In genomic region chr16:4978275-4979051, GRCm38 (mm10) we compare ENCODE assay signal across 13 mouse cellular contexts. TPM values are rescaled to one million over a fixed set of nuclear protein-coding genes. Genes with fewer than 3 reads are reported as not detected.
DNase-seq lines count a peak whose midpoint lies in the region; ATAC-seq and TF ChIP-seq lines count a peak whose summit lies in the region.
"Had no signal": no experiment of that assay in that cellular context is flagged by ENCODE, and none has a peak within 500 bp of the region (broad histone marks: within the 10 kb centered on the region; RNA-seq: fewer than 3 reads in every experiment).

No protein-coding gene starts in this region.

- TF ChIP-seq CTCF in forebrain, postnatal 0 days (IDR thresholded peaks at IDR 0.05; ENCODE audit: low read depth) = no peak

- H3K4me1 ChIP-seq in forebrain, postnatal 0 days (ENCODE audit: insufficient read depth) = no peaks in the 10 kb centered on the region
- H3K4me1 ChIP-seq: hindbrain, embryonic 10.5 days; limb, embryonic 13.5 days had no signal

- H3K27ac ChIP-seq in forebrain, postnatal 0 days (ENCODE audit: low read depth, low read length) = no peak overlapping the region
- H3K27ac ChIP-seq: hindbrain, embryonic 10.5 days; limb, embryonic 13.5 days had no signal

- DNase-seq in left cerebral cortex, adult 18-20 months (ENCODE audit: low spot score in 2 of 2) = peak; percentile 32 to 51
- DNase-seq in left cerebral cortex, postnatal 4 days = no peak
- DNase-seq in fibroblast of lung, adult 2 months (ENCODE audit: low read depth) = peak; percentile 24
- DNase-seq in kidney, postnatal 4 days = peak; percentile 14 to 44
- no peak for DNase-seq in spleen, postnatal 14 days (ENCODE audit: low spot score in 2 of 2)
- DNase-seq in forebrain, postnatal 0 days = no peak
- DNase-seq in retina, postnatal 1 day = no peak
- DNase-seq: thymus, adult 18-20 months had no signal

- no peaks in the 10 kb centered on the region for H3K36me3 ChIP-seq in forebrain, postnatal 0 days (ENCODE audit: insufficient read depth)
- H3K36me3 ChIP-seq: hindbrain, embryonic 10.5 days; limb, embryonic 13.5 days had no signal

- no peak overlapping the region for H3K4me3 ChIP-seq in forebrain, postnatal 0 days (ENCODE audit: low read depth, low read length)
- H3K4me3 ChIP-seq: erythroblast, embryonic 14.5 days; hindbrain, embryonic 10.5 days; limb, embryonic 13.5 days had no signal

- WGBS in forebrain, postnatal 0 days = 63% methylated on average over 5 of the region's 5 CpGs

- H3K4me2 ChIP-seq in forebrain, postnatal 0 days (ENCODE audit: low read depth) = no peak overlapping the region
- H3K4me2 ChIP-seq: limb, embryonic 13.5 days had no signal

- peak; percentile 73 for ATAC-seq in megakaryocyte progenitor cell, adult 5-6 weeks (replicated peaks; ENCODE audit: poor library complexity)
- no peak for ATAC-seq in forebrain, postnatal 0 days

- H3K9ac ChIP-seq in forebrain, postnatal 0 days = no peak overlapping the region

- intact Hi-C loops in left cerebral cortex, postnatal 4 days (cut with DNase I) = loop anchor here (10.0 kb wide), 1 partner anchor 166 kb away; the partner anchor contains the start of gene Sec14l5

- no peaks in the 10 kb centered on the region for H3K27me3 ChIP-seq in forebrain, postnatal 0 days (ENCODE audit: insufficient read depth, low read length)
- H3K27me3 ChIP-seq: limb, embryonic 13.5 days had no signal

- H3K9me3 ChIP-seq in forebrain, postnatal 0 days (ENCODE audit: low read length) = no peaks in the 10 kb centered on the region
- H3K9me3 ChIP-seq: hindbrain, embryonic 10.5 days; limb, embryonic 13.5 days had no signal

RNA-seq across cellular contexts. Expression of gene Anks3, which starts 14.5 kb away (rescaled TPM):
- total RNA-seq in left cerebral cortex, adult 18-20 months (2021) = 10 to 100 TPM; 57.7 to 64.0 TPM
- total RNA-seq in left cerebral cortex, postnatal 4 days (2021) = 10 to 100 TPM; 60.2 to 63.0 TPM
- 16.2 and 18.5 TPM in 2 replicates for total RNA-seq in megakaryocyte progenitor cell, adult 5-6 weeks (2015)
- 18.2 and 24.9 TPM in 2 replicates for total RNA-seq in megakaryocyte progenitor cell, adult 5-6 weeks (2017)
- 55.6 and 58.6 TPM in 2 replicates for total RNA-seq in forebrain, postnatal 0 days (2014; rRNA removed)
- polyA plus RNA-seq in forebrain, postnatal 0 days (2015; fragmentation: Nextera tagmentation; extraction: Ambion mirVana) = 34.8 and 37.6 TPM in 2 replicates

RNA-seq across cellular contexts. Expression of gene Sept12, which starts 19.2 kb away (rescaled TPM):
- total RNA-seq in left cerebral cortex, adult 18-20 months (2021) = not detected
- total RNA-seq in left cerebral cortex, postnatal 4 days (2021) = not detected
- not detected in 2 replicates for total RNA-seq in megakaryocyte progenitor cell, adult 5-6 weeks (2015)
- not detected in 2 replicates for total RNA-seq in megakaryocyte progenitor cell, adult 5-6 weeks (2017)
- not detected in 2 replicates for total RNA-seq in forebrain, postnatal 0 days (2014; rRNA removed)
- not detected in 2 replicates for polyA plus RNA-seq in forebrain, postnatal 0 days (2015; fragmentation: Nextera tagmentation; extraction: Ambion mirVana)
- total RNA-seq: neutrophil, adult 5-6 weeks had no signal
- polyA plus RNA-seq: erythroblast, embryonic 14.5 days; limb, embryonic 13.5 days had no signal

RNA-seq across cellular contexts. Expression of gene Smim22, which starts 28.6 kb away (rescaled TPM):
- not detected for total RNA-seq in left cerebral cortex, adult 18-20 months (2021)
- total RNA-seq in left cerebral cortex, postnatal 4 days (2021) = not detected
- total RNA-seq in megakaryocyte progenitor cell, adult 5-6 weeks (2015) = not detected in 2 replicates
- not detected in 2 replicates for total RNA-seq in megakaryocyte progenitor cell, adult 5-6 weeks (2017)
- total RNA-seq in forebrain, postnatal 0 days (2014; rRNA removed) = not detected in 2 replicates
- 0.87 and 1.8 TPM in 2 replicates for polyA plus RNA-seq in forebrain, postnatal 0 days (2015; fragmentation: Nextera tagmentation; extraction: Ambion mirVana)
- total RNA-seq: neutrophil, adult 5-6 weeks had no signal
- polyA plus RNA-seq: erythroblast, embryonic 14.5 days had no signal

RNA-seq across cellular contexts. Expression of gene Rogdi, which starts 34.9 kb away (rescaled TPM):
- 100 to 1,000 TPM; 198 to 216 TPM for total RNA-seq in left cerebral cortex, adult 18-20 months (2021)
- total RNA-seq in left cerebral cortex, postnatal 4 days (2021) = 10 to 100 TPM; 79.8 to 89.3 TPM
- total RNA-seq in megakaryocyte progenitor cell, adult 5-6 weeks (2015) = 45.8 and 48.9 TPM in 2 replicates
- total RNA-seq in megakaryocyte progenitor cell, adult 5-6 weeks (2017) = 17.3 and 23.4 TPM in 2 replicates
- 55.3 and 75.3 TPM in 2 replicates for total RNA-seq in forebrain, postnatal 0 days (2014; rRNA removed)
- 107 and 130 TPM in 2 replicates for polyA plus RNA-seq in forebrain, postnatal 0 days (2015; fragmentation: Nextera tagmentation; extraction: Ambion mirVana)

RNA-seq across cellular contexts. Expression of gene Nudt16l1, which starts 39.9 kb away (rescaled TPM):
- total RNA-seq in left cerebral cortex, adult 18-20 months (2021) = 10 to 100 TPM; 65.9 to 71.0 TPM
- total RNA-seq in left cerebral cortex, postnatal 4 days (2021) = 10 to 100 TPM; 65.9 to 68.9 TPM
- 25.2 and 30.1 TPM in 2 replicates for total RNA-seq in megakaryocyte progenitor cell, adult 5-6 weeks (2015)
- total RNA-seq in megakaryocyte progenitor cell, adult 5-6 weeks (2017) = 18.9 and 19.3 TPM in 2 replicates
- 36.6 and 40.0 TPM in 2 replicates for total RNA-seq in forebrain, postnatal 0 days (2014; rRNA removed)
- 133 and 140 TPM in 2 replicates for polyA plus RNA-seq in forebrain, postnatal 0 days (2015; fragmentation: Nextera tagmentation; extraction: Ambion mirVana)

Comparison
In these comparisons a context has a peak if more than half of its experiments do, and no peak if none do; other contexts are left out.
1. DNase-seq: peak in left cerebral cortex, adult 18-20 months (2 of 2), fibroblast of lung, adult 2 months (single experiment) and kidney, postnatal 4 days (2 of 2); none in left cerebral cortex, postnatal 4 days (single experiment), spleen, postnatal 14 days (0 of 2), forebrain, postnatal 0 days (single experiment) and retina, postnatal 1 day (single experiment).